Mouse (Mus musculus) embryonic facial prominence, embryonic 14.5 days (tissue): ENCODE results near the gene Nkx1-1. TPM values are rescaled to one million over a fixed set of nuclear protein-coding genes. Genes with fewer than 3 reads are reported as not detected.

Source experiments
- ATAC-seq: fragments of 200-750 bp; cut with Nextera tagmentation; 2 replicates; pipeline ENCODE4 v1.8.0; 2017; ENCODE audit warnings: low read depth, moderate number of reproducible peaks, moderate TSS enrichment
- DNase-seq: peaks from one replicate; pipeline ENCODE4 v3.0.0-alpha.2; 2015; ENCODE audit warnings: low spot score
- H3K27ac ChIP-seq: fragments of 300-500 bp; sonication (generic); replicated peaks from 2 replicates; pipeline ENCODE4 v1.5.1; 2014; ENCODE audit warnings: low read depth, mild to moderate bottlenecking, low read length, moderate library complexity
- H3K27me3 ChIP-seq: fragments of 300-500 bp; sonication (generic); replicated peaks from 2 replicates; pipeline ENCODE4 v1.6.1; 2014; ENCODE audit warnings: low read length; ENCODE audit not compliant: control insufficient read depth, insufficient read depth
- H3K36me3 ChIP-seq: fragments of 300-500 bp; sonication (generic); 2 replicates; pipeline ENCODE4 v1.6.1; 2014; ENCODE audit warnings: low read length, mixed read lengths; ENCODE audit not compliant: control insufficient read depth, insufficient read depth
- H3K4me1 ChIP-seq: fragments of 300-500 bp; sonication (generic); 2 replicates; pipeline ENCODE4 v1.6.1; 2014; ENCODE audit warnings: antibody characterized with exemption, low read length; ENCODE audit not compliant: control insufficient read depth, insufficient read depth
- H3K4me2 ChIP-seq: fragments of 300-500 bp; sonication (generic); 2 replicates; pipeline ENCODE4 v1.6.1; 2014; ENCODE audit warnings: low read depth, mild to moderate bottlenecking, low read length, moderate library complexity, mixed read lengths
- H3K4me3 ChIP-seq: fragments of 300-500 bp; sonication (generic); 2 replicates; pipeline ENCODE4 v1.5.1; 2014; ENCODE audit warnings: low read depth, mild to moderate bottlenecking, low read length
- H3K9ac ChIP-seq: fragments of 300-500 bp; sonication (generic); 2 replicates; pipeline ENCODE4 v1.6.1; 2014; ENCODE audit warnings: low read depth, mild to moderate bottlenecking, low read length, moderate library complexity, mixed read lengths
- H3K9me3 ChIP-seq: fragments of 300-500 bp; sonication (generic); 2 replicates; pipeline ENCODE4 v1.6.1; 2016; ENCODE audit warnings: low read length; ENCODE audit not compliant: control insufficient read depth
- WGBS: fragments of 180-500 bp; shearing (Covaris S2); extraction: QIAGEN DNeasy Blood & Tissue Kit; methylation state at CpG from one replicate; pipeline ENCODE4 v1.1.7; 2014; 5-methylcytosine and 5-hydroxymethylcytosine counted together
- polyA plus RNA-seq: library from polyadenylated mRNA; unstranded; fragments of >200 nt; fragmentation: Nextera tagmentation; extraction: Ambion mirVana; gene quantifications from 2 replicates; pipeline ENCODE4 v1.2.1, GENCODE M21; 2014

Nkx1-1 gene
- polyA plus RNA-seq, 1 experiment from 2014 or later, result not detected

DNA sequence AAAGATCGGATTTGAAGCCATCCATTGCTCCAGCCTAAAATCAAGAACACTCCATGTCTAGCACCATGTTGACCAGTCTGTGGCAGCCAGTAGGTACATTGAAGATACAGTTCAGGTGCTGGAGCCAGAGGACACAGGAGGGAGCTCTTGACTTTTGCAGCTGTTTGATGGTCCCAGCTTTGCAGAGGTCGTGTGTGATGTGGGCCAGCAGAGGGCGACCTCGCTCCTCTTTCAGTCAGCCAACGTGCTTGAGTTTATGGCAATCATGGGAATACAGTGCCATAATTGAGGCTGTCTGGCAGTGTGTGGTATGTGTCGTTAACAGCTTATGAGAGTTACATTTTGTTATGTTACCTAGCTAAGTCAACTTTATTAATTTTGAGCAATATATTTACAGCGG is 40.0 kb downstream of the Nkx1-1 start:
- H3K9ac ChIP-seq, result no peak overlapping the region
- WGBS, result 16% methylated on average over 7 of the region's 7 CpGs
- peaks cover 39% of the 10 kb centered on the region for H3K36me3 ChIP-seq
- H3K4me1 ChIP-seq, result no peaks in the 10 kb centered on the region
- ATAC-seq (peak; percentile 82), DNase-seq (peak; percentile 83)
- no peaks in the 10 kb centered on the region for H3K27me3 ChIP-seq
- H3K9me3 ChIP-seq, result no peaks in the 10 kb centered on the region
- no peak overlapping the region for H3K27ac ChIP-seq
- H3K4me2 ChIP-seq, result no peak overlapping the region
- no peak overlapping the region for H3K4me3 ChIP-seq

DNA sequence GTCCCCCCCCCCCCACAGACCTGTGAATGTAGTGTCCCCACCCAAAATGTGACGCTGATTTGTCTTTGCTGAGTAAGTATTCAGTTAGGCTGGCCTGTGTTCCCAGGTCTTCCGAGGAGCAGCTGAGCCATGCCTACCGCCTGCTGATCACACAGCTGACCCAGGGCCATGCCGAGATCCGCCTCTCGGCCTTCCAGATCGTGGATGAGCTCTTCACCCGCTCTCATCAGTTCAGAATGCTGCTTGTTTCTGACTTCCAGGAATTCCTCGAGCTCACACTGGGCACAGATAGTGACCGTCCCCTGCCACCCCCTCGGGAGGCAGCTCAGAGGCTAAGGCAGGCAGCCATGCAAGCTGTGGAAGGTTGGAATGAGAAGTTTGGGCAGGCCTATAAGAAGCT is 46.2 kb downstream of the Nkx1-1 start:
- Histone ChIP-seq H3K9me3 (no peaks in the 10 kb centered on the region), H3K36me3 (peaks cover 48% of the 10 kb centered on the region), H3K4me1 (no peaks in the 10 kb centered on the region), H3K4me3 (no peak overlapping the region), H3K9ac (no peak overlapping the region), H3K27me3 (no peaks in the 10 kb centered on the region), H3K27ac (no peak overlapping the region), H3K4me2 (no peak overlapping the region)
- DNase-seq (no peak), ATAC-seq (no peak)
- 79% methylated on average over 11 of the region's 11 CpGs for WGBS

Other genes with a start within 250 kb of the Nkx1-1 start
- gene Spon2, start 215.5 kb downstream of the Nkx1-1 start, polyA plus RNA-seq, result 21.7 and 27.1 TPM in 2 replicates
- 290 and 337 TPM in 2 replicates for gene Ctbp1, start 159.0 kb downstream of the Nkx1-1 start, polyA plus RNA-seq
- 123 and 136 TPM in 2 replicates for gene Maea, start 98.5 kb downstream of the Nkx1-1 start, polyA plus RNA-seq
- gene Uvssa, start 55.4 kb downstream of the Nkx1-1 start, polyA plus RNA-seq, result 7.1 and 9.0 TPM in 2 replicates
- 56.9 and 62.1 TPM in 2 replicates for gene Fam53a, start 195.7 kb upstream of the Nkx1-1 start, polyA plus RNA-seq
- gene Gm9903, start 195.9 kb upstream of the Nkx1-1 start, polyA plus RNA-seq, result 0.54 and 0.60 TPM in 2 replicates
- 188 and 196 TPM in 2 replicates for gene Slbp, start 218.6 kb upstream of the Nkx1-1 start, polyA plus RNA-seq
- 127 and 153 TPM in 2 replicates for gene Tacc3, start 224.2 kb upstream of the Nkx1-1 start, polyA plus RNA-seq
- 47.6 and 47.7 TPM in 2 replicates for gene Tmem129, start 224.4 kb upstream of the Nkx1-1 start, polyA plus RNA-seq